ENCODE assay signal across 14 mouse cellular contexts in genomic region chr5:52866361-52867155, GRCm38 (mm10). TPM values are rescaled to one million over a fixed set of nuclear protein-coding genes. Genes with fewer than 3 reads are reported as not detected.
DNase-seq lines count a peak whose midpoint lies in the region; ATAC-seq and TF ChIP-seq lines count a peak whose summit lies in the region.
"Had no signal": no experiment of that assay in that cellular context is flagged by ENCODE, and none has a peak within 500 bp of the region (broad histone marks: within the 10 kb centered on the region; RNA-seq: fewer than 3 reads in every experiment).

No protein-coding gene starts in this region.

- no peak overlapping the region for H3K4me3 ChIP-seq in kidney, adult 2 months (ENCODE audit: insufficient read depth, low read depth, low read length)
- no peak overlapping the region for H3K4me3 ChIP-seq in embryonic fibroblast, embryonic 13.5 days (ENCODE audit: insufficient read depth, low read length)
- H3K4me3 ChIP-seq in gastrocnemius, adult 2 months = no peak overlapping the region
- H3K4me3 ChIP-seq: embryonic facial prominence, embryonic 10.5 days; hindbrain, embryonic 10.5 days; limb, embryonic 13.5 days; liver, embryonic 15.5 days had no signal

- no peaks in the 10 kb centered on the region for H3K27me3 ChIP-seq in kidney, adult 2 months (replicated peaks; ENCODE audit: control insufficient read depth, insufficient read depth, low read length)
- H3K27me3 ChIP-seq: limb, embryonic 13.5 days; liver, embryonic 15.5 days had no signal

- peaks cover 7% of the 10 kb centered on the region for H3K36me3 ChIP-seq in kidney, adult 2 months (ENCODE audit: control insufficient read depth, insufficient read depth, low read length)

- no peak for TF ChIP-seq CTCF in kidney, adult 2 months (conservative IDR thresholded peaks at IDR 0.05; ENCODE audit: insufficient read depth, insufficient read length, low read depth, low read length)
- no peak for TF ChIP-seq CTCF in embryonic fibroblast, embryonic 13.5 days (IDR thresholded peaks at IDR 0.05; ENCODE audit: borderline replicate concordance, insufficient read depth, low read length)
- no peak for TF ChIP-seq CTCF in gastrocnemius, adult 2 months (IDR thresholded peaks at IDR 0.05)

- intact Hi-C loops in gastrocnemius, adult 2 months (cut with DNase I) = no loop called here

- DNase-seq in kidney, adult 2 months = peak; percentile 8
- DNase-seq in kidney, postnatal 36 days = no peak
- peak; percentile 88 for DNase-seq in 416B (ENCODE audit: low read depth)
- peak; percentile 39 for DNase-seq in adrenal gland, adult 8-10 months
- DNase-seq in gastrocnemius, adult 2 months = no peak
- DNase-seq: thymus, postnatal 14 days had no signal

- TF ChIP-seq POLR2A in kidney, adult 2 months (IDR thresholded peaks at IDR 0.05; ENCODE audit: low read depth, low read length) = no peak
- TF ChIP-seq POLR2A in embryonic fibroblast, embryonic 13.5 days (IDR thresholded peaks at IDR 0.05; ENCODE audit: low read depth, low read length) = no peak

- no peaks in the 10 kb centered on the region for H3K4me1 ChIP-seq in kidney, adult 2 months (ENCODE audit: control insufficient read depth, insufficient read depth, low read length)
- H3K4me1 ChIP-seq in embryonic fibroblast, embryonic 13.5 days (ENCODE audit: control insufficient read depth, insufficient read depth, low read length) = peaks cover 3% of the 10 kb centered on the region
- H3K4me1 ChIP-seq: embryonic facial prominence, embryonic 10.5 days; hindbrain, embryonic 10.5 days; liver, embryonic 15.5 days had no signal

- no peak for ATAC-seq in erythroblast, adult 5-6 weeks (replicated peaks; ENCODE audit: low FRiP score, poor library complexity, severe bottlenecking)
- ATAC-seq: CD4-positive, CD25-positive, alpha-beta regulatory T cell, adult 4 months; forebrain, embryonic 16.5 days had no signal

- WGBS in kidney, adult 2 months = 62% methylated on average over 18 of the region's 18 CpGs

- H3K27ac ChIP-seq in kidney, adult 2 months (ENCODE audit: insufficient read depth, low read depth, low read length) = 0 out of 2 replicates have a peak overlapping the region, but pooled peaks have one; percentile 14
- H3K27ac ChIP-seq in embryonic fibroblast, embryonic 13.5 days (ENCODE audit: insufficient read depth, low read length) = 0 out of 2 replicates have a peak overlapping the region, but pooled peaks have one; percentile 24
- no peak overlapping the region; the same call in 1 of the 2 replicates for H3K27ac ChIP-seq in gastrocnemius, adult 2 months
- H3K27ac ChIP-seq: embryonic facial prominence, embryonic 10.5 days; hindbrain, embryonic 10.5 days; limb, embryonic 13.5 days; liver, embryonic 15.5 days had no signal

RNA-seq across cellular contexts. Expression of gene Anapc4, which starts 32.7 kb away (rescaled TPM):
- polyA plus RNA-seq in kidney, adult 2 months (2012; rRNA removed) = 16.6 and 24.5 TPM in 2 replicates
- total RNA-seq in adrenal gland, adult 8-10 months (2022) = 10 to 100 TPM; 54.9 to 94.2 (median 76.5) TPM
- 144 and 146 TPM in 2 replicates for polyA plus RNA-seq in embryonic fibroblast, embryonic 13.5 days (2011; ENCODE audit: insufficient read length, low read depth, missing spikeins)
- total RNA-seq in gastrocnemius, adult 2 months (2021) = 10 to 100 TPM; 35.1 to 37.4 TPM
- 9.0 and 9.4 TPM in 2 replicates for total RNA-seq in erythroblast, adult 5-6 weeks (2015; ENCODE audit: low replicate concordance)
- 24.0 and 30.7 TPM in 2 replicates for total RNA-seq in erythroblast, adult 5-6 weeks (2017; ENCODE audit: low replicate concordance)

Comparison
In these comparisons a context has a peak if more than half of its experiments do, and no peak if none do; other contexts are left out.
1. DNase-seq: peak in kidney, adult 2 months (single experiment), 416B (single experiment) and adrenal gland, adult 8-10 months (single experiment); none in kidney, postnatal 36 days (0 of 2) and gastrocnemius, adult 2 months (single experiment).